Mouse (Mus musculus) liver, embryonic 14.5 days (tissue): ENCODE data around the gene Fa2h. TPM values are rescaled to one million over a fixed set of nuclear protein-coding genes. Genes with fewer than 3 reads are reported as not detected.
"Not testable (repeated sequence)": the region's sequence is repeated elsewhere in the genome, so short reads cannot be mapped to it uniquely, and the experiment has no call there.

Source experiments
- ATAC-seq: fragments of 200-750 bp; cut with Nextera tagmentation; 2 replicates; pipeline ENCODE4 v1.8.0; 2017; ENCODE audit warnings: moderate number of reproducible peaks, mild to moderate bottlenecking, moderate library complexity; ENCODE audit not compliant: insufficient read depth
- DNase-seq, 3 experiments: peaks; one replicate each; pipeline ENCODE4 v3.0.0-alpha.2; 2012 to 2013; ENCODE audit warnings: low read depth in 3 of 3, low spot score in 3 of 3
- H3K27ac ChIP-seq: fragments of 300-500 bp; sonication (generic); 2 replicates; pipeline ENCODE4 v1.5.1; 2014; ENCODE audit warnings: moderate library complexity, mild to moderate bottlenecking, control low read depth, inconsistent platforms
- H3K27me3 ChIP-seq: fragments of 300-500 bp; sonication (generic); 2 replicates; pipeline ENCODE4 v1.6.1; 2014; ENCODE audit warnings: mild to moderate bottlenecking, low read length, moderate library complexity; ENCODE audit not compliant: control insufficient read depth, insufficient read depth
- H3K36me3 ChIP-seq: fragments of 300-500 bp; sonication (generic); replicated peaks from 2 replicates; pipeline ENCODE4 v1.6.1; 2014; ENCODE audit warnings: low read depth; ENCODE audit not compliant: control insufficient read depth, insufficient read depth
- H3K4me1 ChIP-seq, 2 experiments: fragments of 200-500 bp in 1 of 2; fragments of 300-500 bp in 1 of 2; sonication (generic) in 1 of 2; replicated peaks; 2 replicates each; pipeline ENCODE4 v1.6.1; 2012 to 2014; ENCODE audit warnings: antibody characterized with exemption in 1 of 2, inconsistent platforms in 1 of 2, low read length in 1 of 2; ENCODE audit not compliant: control insufficient read depth in 2 of 2, insufficient read depth in 2 of 2
- H3K4me2 ChIP-seq: fragments of 300-500 bp; sonication (generic); 2 replicates; pipeline ENCODE4 v1.6.1; 2014; ENCODE audit warnings: low read depth, mild to moderate bottlenecking, control low read depth, moderate library complexity
- H3K4me3 ChIP-seq, 2 experiments: fragments of 200-500 bp in 1 of 2; fragments of 300-500 bp in 1 of 2; sonication (generic) in 1 of 2; 2 replicates each; pipeline ENCODE4 v1.5.1; 2012 to 2014; ENCODE audit warnings: low read depth in 2 of 2, low read length in 2 of 2, mild to moderate bottlenecking in 2 of 2, control low read depth in 1 of 2, inconsistent platforms in 1 of 2, moderate library complexity in 1 of 2; ENCODE audit not compliant: insufficient read depth in 1 of 2
- H3K9ac ChIP-seq: fragments of 300-500 bp; sonication (generic); replicated peaks from 2 replicates; pipeline ENCODE4 v1.6.1; 2014; ENCODE audit warnings: mild to moderate bottlenecking, control low read depth, moderate library complexity
- H3K9me3 ChIP-seq: fragments of 300-500 bp; sonication (generic); 2 replicates; pipeline ENCODE4 v1.6.1; 2016; ENCODE audit warnings: low read length, mixed read lengths; ENCODE audit not compliant: control insufficient read depth
- CTCF ChIP-seq: IDR thresholded peaks from 2 replicates; pipeline ENCODE4 v1.5.1; 2016; ENCODE audit warnings: antibody characterized with exemption, low read depth, control low read depth
- EP300 ChIP-seq: IDR thresholded peaks from 2 replicates; pipeline ENCODE4 v1.6.1; 2016; ENCODE audit warnings: antibody characterized with exemption, low read depth
- WGBS: fragments of 180-500 bp; shearing (Covaris S2); extraction: QIAGEN DNeasy Blood & Tissue Kit; methylation state at CpG from one replicate; pipeline ENCODE4 v1.1.7; 2014; ENCODE audit not compliant: insufficient replicate concordance; 5-methylcytosine and 5-hydroxymethylcytosine counted together
- polyA plus RNA-seq, 2 experiments: library from polyadenylated mRNA; depleted of rRNA in 1 of 2; stranded (reverse) in 1 of 2; unstranded in 1 of 2; fragments of >200 nt; fragmentation: Nextera tagmentation in 1 of 2; extraction: Ambion mirVana in 1 of 2; gene quantifications; 2 replicates each; pipeline versions ENCODE4 v1.2.1 to v1.2.3; 2012 to 2014

Gene Fa2h
- polyA plus RNA-seq, 2 experiments: 0.02 TPM; not detected in 1

DNA sequence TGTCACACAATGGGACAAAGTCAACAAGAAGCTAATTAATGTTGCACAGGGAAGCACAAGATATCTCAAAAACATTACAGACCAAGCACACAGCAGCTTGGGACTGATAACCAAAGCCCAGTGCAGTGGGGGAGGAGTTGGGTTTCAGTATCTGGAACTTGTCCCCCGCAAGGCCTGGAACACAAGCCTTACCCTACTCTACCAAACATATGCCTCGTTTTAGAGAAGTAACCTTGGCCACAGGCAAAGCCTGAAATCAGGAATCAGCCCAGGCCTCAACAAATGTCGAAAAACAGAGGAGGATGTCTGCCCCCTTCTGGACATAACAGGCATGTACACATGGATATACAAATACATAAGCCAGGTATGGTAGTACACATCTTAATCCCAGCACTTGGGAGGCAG is 80.9 kb downstream of the Fa2h start:
- Histone ChIP-seq H3K9me3 (no peaks in the 10 kb centered on the region), H3K4me3 (no peak overlapping the region), H3K4me2 (no peak overlapping the region), H3K9ac (no peak overlapping the region), H3K4me1 (peaks cover 6 to 19% of the 10 kb centered on the region in 2 experiments; a peak in 3 of 4 replicates), H3K27ac (peak overlapping the region; percentile 60), H3K36me3 (no peaks in the 10 kb centered on the region), H3K27me3 (no peaks in the 10 kb centered on the region)
- peak; percentile 78 for TF ChIP-seq CTCF
- peak; percentile 85 for TF ChIP-seq EP300
- 11% methylated on average over 3 of the region's 3 CpGs for WGBS
- ATAC-seq (peak; percentile 97), DNase-seq (peak; percentile 60 to 69 (median 68))

DNA sequence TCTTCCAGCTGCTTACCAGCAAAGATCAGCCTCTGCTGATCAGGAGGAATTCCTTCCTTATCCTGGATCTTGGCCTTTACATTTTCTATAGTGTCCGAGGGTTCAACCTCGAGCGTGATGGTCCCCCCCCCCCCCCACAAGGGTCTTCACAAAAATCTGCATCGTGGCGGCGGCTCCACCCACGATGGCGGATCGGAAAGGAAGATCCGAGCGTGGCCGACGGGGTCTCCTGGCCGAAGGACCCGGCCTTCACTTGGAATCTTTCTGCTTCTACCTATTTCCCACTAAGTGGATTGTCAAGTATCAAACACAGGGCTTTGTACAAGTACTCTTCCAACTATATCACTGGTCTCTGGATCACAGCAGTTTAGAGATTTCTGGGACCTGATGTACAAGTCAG is 83.6 kb downstream of the Fa2h start:
- not testable (repeated sequence) for H3K36me3 ChIP-seq, H3K27me3 ChIP-seq, H3K4me2 ChIP-seq, DNase-seq, ATAC-seq, H3K9me3 ChIP-seq, H3K27ac ChIP-seq, H3K4me3 ChIP-seq, H3K9ac ChIP-seq
- H3K4me1 ChIP-seq: peaks cover 6 to 19% of the 10 kb centered on the region in 2 experiments; a peak in 3 of 4 replicates
- 89% methylated on average over 15 of the region's 15 CpGs for WGBS

DNA sequence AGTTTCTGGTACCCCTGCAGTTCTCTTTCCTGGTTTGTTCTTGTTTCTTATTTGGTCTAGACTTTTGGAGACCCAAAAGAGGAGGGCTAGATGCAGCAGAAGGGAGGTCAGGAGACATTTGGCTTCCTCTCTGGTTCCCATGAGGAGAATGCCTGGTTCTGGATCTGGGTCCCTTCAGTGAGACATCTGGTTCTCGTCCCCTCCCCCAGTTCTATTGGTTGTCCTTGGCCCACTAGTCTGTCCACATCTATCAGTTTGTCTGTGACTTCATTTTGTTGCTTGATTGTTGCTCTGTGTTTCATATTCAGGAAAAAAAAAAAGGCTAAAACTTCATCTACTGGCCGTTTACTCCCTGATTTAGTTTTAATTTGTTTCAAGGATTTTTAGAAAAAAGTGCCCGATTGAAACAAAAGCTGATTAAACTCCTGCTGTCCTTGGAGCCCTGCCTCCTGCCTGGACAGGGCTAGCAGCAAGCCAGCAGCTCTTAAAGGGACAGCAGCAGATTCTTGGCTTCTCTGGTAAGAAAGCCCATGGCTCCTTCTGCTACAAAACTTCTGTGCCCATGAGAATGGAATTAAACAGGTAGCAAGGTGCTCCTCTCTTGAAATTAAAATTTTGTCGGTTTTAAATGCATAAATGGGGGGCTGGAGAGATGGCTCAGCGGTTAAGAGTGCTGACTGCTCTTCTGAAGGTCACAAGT is 88.4 kb downstream of the Fa2h start:
- H3K27me3 ChIP-seq: no peaks in the 10 kb centered on the region
- H3K4me1 ChIP-seq: peaks cover 0 to 4% of the 10 kb centered on the region in 2 experiments; a peak in 2 of 4 replicates
- H3K4me2 ChIP-seq: no peak overlapping the region
- no peak overlapping the region for H3K27ac ChIP-seq
- no peak for TF ChIP-seq CTCF
- no peak overlapping the region for H3K9ac ChIP-seq
- H3K4me3 ChIP-seq: no peak overlapping the region
- ATAC-seq: no peak
- H3K9me3 ChIP-seq: no peaks in the 10 kb centered on the region
- WGBS: 41% methylated on average over 5 of the region's 5 CpGs
- DNase-seq: no peak
- H3K36me3 ChIP-seq: no peaks in the 10 kb centered on the region

DNA sequence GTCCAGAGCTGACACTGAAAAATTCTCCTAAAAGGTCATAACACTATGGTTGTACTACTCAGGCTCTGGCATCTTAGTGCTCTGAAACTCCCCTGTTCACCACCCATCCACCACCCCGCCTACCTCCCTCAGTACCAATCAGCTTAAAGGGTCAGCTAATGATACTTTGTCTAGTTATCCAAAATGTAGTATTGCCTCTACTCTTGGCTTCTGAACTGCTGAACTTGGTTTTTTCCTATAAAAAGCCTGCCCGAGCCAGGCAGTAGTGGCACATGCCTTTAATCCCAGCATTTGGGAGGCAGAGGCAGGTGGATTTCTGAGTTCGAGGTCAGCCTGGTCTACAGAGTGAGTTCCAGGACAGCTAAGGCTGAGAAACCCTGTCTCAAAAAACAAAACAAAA is 89.3 kb downstream of the Fa2h start:
- Histone ChIP-seq H3K4me3 (no peak overlapping the region), H3K9me3 (no peaks in the 10 kb centered on the region), H3K27me3 (no peaks in the 10 kb centered on the region), H3K4me1 (peaks cover 0 to 4% of the 10 kb centered on the region in 2 experiments; a peak in 2 of 4 replicates), H3K4me2 (no peak overlapping the region), H3K27ac (no peak overlapping the region), H3K36me3 (no peaks in the 10 kb centered on the region), H3K9ac (no peak overlapping the region)
- DNase-seq (no peak), ATAC-seq (no peak)
- TF ChIP-seq CTCF (no peak), EP300 (no peak)
- WGBS: 72% methylated on average over 3 of the region's 3 CpGs

DNA sequence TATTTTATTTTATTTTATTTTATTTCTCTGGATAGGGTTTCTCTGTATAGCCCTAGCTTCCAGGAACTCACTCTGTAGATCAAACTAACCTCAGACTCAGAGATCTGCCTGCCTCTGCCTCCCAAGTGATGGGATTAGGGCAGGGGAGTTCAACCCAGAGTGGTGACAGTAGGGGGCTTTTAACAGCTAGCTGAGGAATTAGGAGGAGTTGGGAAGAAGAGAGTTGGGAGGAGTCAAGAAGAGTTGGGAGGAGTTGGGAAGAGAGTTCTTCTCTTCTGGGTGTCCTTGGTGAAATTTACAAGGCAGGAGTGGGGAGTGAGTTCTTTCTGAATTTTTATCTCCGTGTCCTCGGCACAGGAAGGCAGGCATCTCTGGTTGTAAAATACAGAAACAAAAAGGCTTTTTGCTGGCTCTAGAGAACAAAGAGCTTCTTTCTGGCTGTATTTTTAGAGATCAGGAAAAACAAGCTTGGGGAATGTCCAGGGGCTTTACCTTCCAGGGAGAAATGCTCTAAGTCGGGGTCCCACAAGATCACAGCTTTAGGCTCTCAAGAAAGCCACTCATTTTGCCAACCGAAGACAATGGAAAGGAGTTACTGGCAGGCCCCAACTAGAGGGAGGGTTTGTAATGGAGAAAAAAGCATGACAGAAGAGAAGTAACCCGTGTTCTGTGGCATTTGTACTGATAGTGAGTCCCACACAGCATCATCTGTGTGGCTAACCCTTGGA is 90.4 kb downstream of the Fa2h start:
- H3K27ac ChIP-seq, H3K4me2 ChIP-seq, H3K4me3 ChIP-seq, H3K9ac ChIP-seq, H3K4me1 ChIP-seq, H3K9me3 ChIP-seq, DNase-seq, ATAC-seq, H3K36me3 ChIP-seq, H3K27me3 ChIP-seq: not testable (repeated sequence)
- 68% methylated on average over 5 of the region's 5 CpGs for WGBS
